Mouse (Mus musculus) ES-E14 (cell line): ENCODE data around the gene Mgll.

Source experiments
- HCFC1 ChIP-seq: IDR thresholded peaks from 2 replicates; pipeline ENCODE4 v1.6.1; 2012; ENCODE audit warnings: low read length, inconsistent platforms, borderline replicate concordance; ENCODE audit not compliant: insufficient read depth
- ZNF384 ChIP-seq: IDR thresholded peaks from 2 replicates; pipeline ENCODE4 v1.6.1; 2012; ENCODE audit warnings: low read depth, low read length, inconsistent platforms

DNA sequence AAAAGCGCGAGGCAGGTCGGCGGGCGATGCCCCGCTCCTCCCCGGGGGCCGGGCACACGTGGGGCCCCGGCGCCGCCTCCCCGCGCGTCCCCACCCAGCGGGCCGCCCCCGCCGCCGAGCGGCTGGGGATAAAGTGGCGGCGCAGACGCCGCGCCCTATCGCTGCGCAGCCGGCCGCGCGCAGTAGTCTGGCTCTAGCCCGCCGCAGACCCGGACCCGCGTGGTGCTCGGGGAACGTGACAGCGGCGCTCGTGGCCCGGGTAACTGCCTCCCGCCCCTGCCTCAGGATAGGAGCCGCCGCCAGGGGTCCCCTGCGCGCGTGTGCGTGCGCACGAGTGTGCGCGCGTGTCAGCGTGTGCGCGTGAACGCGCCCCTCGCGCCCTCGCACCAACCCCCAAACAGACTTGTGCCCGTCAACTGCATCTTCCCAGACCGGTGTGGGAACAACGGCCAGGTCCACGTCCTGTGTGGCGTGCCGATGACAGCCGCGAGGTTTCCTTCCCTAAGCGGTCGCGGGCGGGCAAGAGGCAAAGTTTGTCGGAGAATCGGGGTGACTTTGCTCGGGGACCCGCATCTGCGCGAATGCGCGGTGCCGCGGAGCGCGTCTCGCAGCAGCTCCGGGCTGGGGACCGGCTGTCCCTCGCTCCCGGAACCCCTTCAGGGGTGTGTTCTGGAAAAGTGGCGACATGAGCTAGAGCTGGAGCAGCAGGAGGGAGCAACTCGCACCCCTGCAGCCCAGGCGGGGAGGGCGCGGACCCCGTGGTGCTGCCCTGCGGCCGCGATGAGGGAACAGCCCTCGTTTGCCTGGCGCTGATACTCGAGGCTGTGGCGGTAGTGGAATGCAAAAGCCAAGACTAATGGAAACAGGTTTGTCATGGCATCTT lies at the start of gene Mgll:
- no peak for TF ChIP-seq HCFC1
- TF ChIP-seq ZNF384 = no peak
